Mouse (Mus musculus) layer of hippocampus, postnatal 36 days (tissue): ENCODE data around the gene Gm13030. TPM values are rescaled to one million over a fixed set of nuclear protein-coding genes. Genes with fewer than 3 reads are reported as not detected.
"Not testable (repeated sequence)": the region's sequence is repeated elsewhere in the genome, so short reads cannot be mapped to it uniquely, and the experiment has no call there.

Experiments used
- DNase-seq, 2 experiments: peaks; one replicate each; pipeline ENCODE4 v3.0.0; 2022
- total RNA-seq, 2 experiments: library from RNA; stranded (reverse); gene quantifications; 2 replicates each; pipeline ENCODE4 v1.2.3; 2021

Gene Gm13030
- not detected for total RNA-seq

DNA sequence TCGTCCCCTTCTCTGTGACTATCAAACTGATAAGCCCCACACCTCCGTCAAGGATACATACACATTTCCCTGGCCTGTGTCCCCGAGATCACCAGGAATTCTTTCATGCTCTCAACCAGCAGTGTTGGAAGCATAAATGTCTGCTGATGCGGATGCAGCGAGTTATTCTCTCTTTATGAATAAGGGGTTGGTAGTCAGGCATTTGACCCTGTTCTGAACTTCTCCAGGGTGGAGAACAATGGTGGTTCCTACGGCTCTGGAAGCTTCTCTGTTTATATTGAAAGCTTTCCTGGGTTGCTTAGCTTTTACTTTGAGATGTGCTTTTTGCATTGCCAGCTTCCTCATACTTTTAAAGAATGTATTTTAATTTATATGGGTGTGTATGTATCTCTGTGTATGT lies at the start of gene Gm13030:
Gm13030 (minus strand) TSS at position 101 of the 400 bp plus-strand sequence.
- no peak for DNase-seq

DNA sequence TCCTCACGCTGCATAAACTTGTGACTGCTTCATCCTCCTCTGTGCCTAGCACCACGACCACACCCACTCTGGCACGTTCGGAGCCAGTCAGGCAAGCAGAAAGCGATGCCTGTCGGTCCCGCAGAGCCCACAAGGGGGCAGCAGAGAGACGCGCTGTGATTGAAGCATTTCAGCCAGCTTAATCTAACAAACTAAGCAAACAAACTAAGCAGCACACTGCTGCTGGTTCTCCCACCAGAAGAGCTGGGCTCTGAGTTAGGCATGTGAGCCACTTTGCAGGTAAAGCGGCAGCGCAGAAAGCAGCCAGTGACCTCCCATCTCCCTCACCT lies 48.3 kb upstream of the Gm13030 start:
- peak; percentile 96 to 98 for DNase-seq

DNA sequence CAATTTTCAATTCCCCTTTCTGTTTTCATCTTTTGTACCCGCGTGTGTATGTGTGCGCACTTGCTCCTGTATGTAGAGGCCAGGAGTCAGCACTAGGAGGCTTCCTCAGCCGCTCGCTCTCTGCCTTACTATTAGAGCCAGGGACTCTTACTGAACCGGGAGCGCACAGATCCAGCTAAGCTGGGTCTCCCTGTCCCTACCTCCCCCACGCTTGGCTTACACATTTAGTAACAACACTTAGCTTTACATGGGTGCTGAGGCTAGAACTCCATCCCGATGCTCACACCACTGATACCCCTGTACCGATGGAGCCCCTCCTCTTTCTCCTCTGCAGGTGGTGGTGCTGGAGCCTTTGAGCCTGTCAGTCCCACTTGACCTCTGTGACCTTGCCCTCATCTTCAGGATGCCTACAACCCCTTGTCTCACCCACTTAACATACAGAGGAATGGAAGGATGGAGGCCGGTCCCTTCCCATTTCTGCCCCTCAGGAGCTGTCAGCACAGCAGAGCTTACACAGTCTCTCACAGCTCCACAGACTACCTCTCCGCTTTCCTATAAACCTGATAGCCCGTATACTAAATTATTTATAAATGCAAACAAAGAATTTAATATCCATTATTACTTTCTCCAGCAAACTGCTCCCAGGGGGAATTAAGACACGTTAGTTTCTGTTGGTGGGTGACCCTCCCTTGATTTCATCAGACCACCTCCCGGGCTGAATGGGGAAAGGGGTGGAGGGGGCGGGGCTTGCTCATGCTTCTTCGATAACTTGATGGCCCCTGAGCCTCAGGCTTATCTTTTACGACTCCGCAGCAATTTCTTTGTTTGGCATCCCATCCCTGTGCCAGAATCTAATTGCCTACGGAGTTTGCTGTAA lies 47.7 kb upstream of the Gm13030 start:
- no peak for DNase-seq

DNA sequence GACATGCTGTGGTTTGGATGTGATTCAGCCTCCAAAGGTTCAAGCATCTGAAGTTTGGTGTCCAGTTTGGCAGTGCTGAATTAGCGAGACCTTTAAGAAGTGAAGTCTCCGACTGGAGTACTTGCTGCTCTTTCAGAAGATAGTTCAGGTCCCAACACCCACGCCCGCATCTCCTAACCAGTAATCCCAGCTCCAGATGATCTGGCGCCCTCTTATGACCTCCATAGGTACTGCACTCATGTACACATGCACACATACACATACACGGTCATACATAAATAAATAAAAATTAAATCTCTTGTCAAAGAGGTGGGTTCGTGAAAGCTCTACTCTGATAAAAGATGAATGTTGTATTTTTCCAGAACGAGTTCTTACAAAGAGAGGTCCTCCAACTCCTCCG lies 43.5 kb upstream of the Gm13030 start:
- no peak for DNase-seq

DNA sequence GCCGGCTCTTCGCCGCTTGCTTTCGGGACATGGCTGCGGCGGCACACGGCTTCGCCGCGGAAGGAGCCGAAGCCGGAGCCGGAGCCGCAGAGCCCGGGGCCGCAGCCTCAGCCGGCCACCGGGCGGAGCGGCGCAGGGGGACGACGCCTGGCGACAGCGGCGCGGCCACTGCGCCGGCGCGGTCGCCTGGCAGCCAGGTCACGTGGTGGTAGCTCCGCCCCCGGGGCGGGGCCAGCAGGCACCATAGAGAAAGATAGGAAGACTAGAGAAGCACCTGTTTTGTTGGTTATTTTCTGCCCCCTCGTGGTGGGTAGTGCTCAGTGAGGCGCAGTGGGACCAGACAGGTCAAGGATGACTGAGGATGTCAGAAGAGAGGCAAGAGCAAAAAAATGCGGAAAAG lies 40.0 kb upstream of the Gm13030 start, which contains the start of gene Otud3:
Otud3 (minus strand) TSS at position 149 of the 400 bp plus-strand sequence.
- DNase-seq = peak; percentile 92 to 93

DNA sequence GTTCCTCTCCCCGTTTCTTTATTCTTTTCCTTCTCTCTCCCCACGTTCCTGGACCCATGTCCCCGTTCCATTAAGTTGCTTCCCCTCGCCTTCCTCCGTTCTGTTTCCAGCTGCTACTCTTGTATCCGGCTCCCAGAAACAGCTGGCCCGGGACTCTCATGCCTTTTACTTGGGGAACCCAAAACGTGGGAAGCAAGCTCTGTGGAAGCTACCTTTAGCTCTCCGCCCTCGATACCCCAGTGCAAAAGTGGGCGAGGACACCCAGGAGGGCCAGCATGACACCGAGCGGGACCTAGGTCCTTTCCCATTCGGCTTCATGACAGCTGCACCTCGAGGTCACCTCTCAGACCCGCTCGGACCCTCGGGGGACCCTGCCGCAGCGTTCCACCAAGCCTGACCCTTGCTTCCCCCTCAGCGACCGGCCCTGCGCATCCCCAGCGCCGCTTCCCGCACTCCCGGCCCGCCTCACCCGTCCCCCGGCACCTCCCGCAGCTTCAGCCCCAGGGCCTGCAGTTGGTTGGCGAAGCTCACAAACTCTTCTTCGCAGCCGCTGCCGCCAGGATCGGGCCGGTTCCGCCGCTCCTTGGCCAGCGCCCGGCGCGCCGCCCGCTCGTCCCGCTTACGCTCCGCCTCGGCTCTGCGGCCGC lies 39.5 kb upstream of the Gm13030 start:
- peak; percentile 18 to 26 for DNase-seq

DNA sequence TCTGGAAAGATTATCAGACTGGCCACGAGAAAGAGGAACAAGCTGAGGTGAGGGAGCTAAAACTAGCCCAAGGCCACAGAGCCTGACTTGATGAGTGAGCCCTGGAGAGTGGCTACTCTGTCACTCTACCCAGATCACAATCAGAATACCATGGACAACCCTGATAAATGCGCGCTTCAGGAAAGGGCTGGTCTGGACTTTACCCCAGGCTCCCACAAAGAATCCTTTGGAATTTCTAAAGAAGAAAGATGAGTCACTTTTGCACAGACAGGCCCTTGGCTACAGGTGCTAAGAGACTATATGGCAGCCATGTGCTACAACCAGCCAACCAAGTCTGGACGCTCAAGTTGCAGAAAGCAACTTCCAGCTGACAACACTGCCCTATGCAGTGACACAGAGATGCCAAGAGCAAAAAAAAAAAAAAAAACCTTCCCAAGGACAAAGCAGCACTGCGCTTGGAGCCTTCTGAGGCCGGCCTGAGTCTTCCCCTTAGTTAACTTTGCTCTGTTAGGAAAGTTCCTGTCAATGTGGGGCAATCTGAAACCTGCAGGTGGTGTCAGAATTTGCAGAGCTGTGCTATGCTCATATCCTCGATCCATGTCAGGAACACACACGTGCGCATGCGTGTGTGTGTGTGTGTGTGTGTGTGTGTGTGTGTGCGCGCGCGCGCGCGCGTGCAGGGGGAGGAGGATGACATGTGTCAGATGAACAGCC lies 32.0 kb upstream of the Gm13030 start:
- no peak for DNase-seq

DNA sequence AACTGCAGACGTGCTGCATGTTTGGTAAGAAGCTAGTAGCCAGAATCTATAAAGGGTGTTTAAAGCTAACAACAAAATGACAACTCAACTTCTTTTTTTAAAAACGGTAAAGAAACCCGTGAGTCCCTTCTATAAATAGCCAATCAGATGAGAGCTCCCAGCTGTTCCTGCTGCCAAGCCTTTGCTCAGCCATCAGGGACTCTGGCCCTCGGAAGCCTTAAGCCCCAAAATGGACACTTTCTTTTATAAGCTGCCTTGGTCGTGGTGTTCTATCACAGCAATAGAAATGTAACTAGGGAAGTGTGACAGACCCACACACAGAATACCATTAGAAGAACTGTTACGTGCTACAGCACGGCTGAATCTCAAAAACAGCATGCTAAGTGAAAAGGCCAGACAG lies 25.6 kb upstream of the Gm13030 start:
- DNase-seq = no peak

DNA sequence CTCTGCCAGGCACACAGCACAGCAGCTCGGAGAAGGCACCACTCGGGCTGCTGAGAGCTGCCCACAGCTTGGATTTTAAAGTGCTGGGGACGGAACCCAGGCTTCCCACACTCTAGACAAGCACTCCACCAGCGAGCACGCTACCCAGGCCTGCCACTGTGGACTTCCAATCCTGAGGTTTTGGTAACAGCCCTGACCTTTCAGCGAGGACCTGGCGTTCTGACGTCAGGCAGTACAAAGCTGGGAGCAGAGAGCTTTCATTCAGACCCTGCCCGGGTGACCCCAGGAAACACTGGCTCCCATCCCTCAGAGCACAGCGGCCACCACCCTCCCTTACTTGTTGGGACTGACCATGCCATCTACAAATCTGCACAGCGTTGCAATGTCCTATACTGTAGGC lies 20.0 kb upstream of the Gm13030 start:
- DNase-seq = not testable (repeated sequence)

DNA sequence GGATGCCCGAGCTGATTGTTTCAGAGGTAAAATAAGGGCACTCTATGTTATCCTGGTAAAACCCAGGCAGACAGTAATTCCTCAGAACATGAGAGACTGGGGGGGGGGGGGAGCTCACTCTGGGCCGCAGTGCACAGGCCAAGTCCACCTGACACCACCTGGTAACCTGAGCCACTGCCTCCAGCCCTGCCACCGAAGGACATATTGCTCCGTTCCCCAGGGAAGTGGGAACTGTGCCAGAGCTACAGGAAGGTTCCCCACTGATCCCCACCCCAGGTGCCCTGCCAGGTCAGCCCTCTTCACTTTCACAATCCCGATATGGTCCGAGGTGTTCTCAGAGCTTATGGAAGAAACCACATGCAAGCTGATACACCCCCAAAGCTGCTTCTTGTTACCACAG lies 18.9 kb upstream of the Gm13030 start:
- no peak for DNase-seq

DNA sequence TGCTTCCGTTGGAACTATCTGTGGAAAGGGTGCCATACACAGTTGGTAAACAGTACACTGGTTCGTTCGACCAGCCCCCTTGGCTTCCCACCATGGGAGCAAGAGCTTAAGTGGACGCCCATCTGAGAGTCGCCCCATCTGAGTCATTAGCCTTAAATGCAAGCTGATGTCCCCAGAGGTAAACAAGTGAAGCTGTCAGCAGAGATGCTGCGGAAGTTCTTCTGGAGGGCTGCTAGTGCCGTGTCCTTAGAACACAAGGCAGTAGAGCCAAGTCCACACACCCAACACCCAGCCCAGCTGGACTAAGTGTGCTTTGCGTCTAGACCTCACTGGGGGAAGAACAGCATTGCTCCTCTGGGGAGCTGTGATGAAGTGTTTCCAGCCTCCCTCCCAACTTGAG lies 15.9 kb upstream of the Gm13030 start:
- DNase-seq = no peak

DNA sequence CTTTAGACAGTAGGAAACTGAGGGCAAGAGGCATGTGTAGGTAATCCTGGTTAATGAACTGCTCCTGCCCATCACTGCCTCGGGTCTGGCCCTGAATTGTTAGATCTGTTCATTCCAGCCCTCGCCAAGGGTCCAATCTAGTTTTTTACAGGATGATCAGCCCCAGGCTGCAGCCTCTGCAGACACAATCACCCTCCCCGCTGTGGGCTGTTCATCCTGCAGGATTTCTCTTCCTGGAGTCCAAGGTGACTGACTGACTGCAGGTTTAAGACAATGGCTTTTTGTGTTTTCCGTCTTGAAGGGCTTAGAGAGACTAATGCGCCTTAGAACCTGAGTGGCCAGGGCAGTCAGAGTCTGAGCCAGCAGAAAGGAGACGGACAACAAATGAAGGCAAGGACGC lies 15.4 kb upstream of the Gm13030 start:
- DNase-seq = no peak

DNA sequence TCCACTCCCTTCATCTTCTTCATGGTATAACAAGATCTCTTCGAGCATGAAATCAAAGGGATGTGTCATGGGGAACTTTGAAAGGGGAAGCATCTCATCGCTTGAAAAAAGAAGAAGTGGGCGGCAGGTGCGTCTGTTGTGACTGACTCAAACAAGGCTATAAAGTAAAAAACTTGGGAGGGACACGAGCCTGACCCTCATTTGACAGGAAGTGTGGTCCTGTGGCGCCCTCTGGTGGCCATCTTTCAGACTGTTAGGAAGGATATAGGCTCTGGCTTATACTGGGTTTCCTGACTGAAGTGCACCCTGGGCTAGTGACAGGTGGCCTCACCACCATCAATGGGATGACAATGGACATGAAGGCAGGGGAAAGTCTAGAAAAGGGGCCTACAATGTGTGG lies 10.5 kb upstream of the Gm13030 start:
- peak; percentile 74 to 79 for DNase-seq

DNA sequence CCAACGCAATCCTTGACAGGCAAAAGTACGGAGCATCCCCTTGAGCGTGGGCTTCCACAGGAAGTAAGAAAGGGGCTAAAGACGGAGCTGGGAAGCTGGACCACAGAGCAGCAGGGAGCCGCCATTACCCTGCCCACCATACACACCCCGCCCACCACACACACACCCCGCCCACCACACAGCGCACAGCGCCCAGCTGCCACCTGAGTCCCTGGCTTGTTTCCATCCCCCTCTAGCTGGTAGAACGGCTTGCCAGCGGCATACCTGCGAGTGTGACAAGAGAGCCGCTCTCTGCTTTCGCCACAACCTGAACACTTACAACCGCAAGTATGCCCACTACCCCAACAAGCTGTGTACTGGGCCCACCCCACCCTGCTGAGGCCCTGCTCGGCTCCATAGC lies 8.4 kb upstream of the Gm13030 start:
- DNase-seq = no peak

DNA sequence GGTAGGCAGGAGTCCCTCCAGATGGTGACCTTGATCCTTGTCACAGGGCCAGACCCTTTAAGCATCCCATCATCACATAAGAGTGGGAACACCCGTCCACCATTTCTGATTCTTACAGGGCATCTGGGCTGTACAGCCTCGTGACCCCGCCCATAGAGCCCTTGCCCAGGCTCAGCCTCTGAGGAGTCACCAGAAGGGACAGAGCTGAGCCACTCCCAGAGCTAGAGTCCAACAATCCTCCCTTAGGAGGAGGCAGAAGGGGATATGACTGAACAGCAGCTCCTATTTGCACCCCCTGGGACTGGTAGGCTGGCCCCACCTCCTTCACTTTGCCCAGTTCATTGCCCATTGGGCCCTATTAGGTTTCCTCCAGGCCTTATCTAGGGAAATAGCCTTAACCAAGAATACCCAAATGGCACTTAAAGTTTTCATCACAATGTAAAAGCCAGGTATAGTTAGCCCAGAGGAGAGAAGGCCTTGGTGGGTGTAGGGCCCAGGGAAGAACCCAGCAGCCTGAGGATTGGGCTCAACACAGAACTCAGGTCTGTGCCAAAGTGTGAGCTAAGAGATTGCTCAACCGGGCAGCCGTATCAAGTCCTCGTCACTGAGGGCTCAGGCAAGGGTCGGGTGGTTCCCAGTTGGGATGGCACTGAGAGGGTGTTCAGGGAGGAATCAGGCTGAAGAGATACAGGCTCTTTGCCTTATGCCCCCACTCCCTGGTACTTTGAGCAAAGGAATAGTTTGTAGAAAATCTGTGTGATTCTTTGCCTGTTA lies 7.2 kb upstream of the Gm13030 start:
- no peak for DNase-seq

DNA sequence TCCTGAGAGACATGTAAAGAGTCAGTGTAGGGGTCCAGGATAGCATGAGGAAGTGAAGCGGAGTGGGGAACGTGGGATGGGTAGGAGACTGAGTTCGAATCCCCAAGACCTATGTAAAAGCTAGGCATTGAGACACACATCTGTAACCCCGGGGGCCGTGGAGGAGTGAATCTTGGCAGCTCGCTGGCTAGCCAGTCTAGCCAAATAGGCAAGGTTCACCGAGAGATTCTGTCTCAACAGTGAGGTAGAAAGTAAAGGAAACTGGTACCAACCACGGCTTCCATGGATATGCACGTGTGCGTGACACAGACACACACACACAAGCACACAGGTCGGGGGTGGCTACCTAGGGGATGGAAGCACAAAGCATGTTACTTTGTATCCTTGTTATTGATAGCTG lies 6.0 kb upstream of the Gm13030 start:
- no peak for DNase-seq

DNA sequence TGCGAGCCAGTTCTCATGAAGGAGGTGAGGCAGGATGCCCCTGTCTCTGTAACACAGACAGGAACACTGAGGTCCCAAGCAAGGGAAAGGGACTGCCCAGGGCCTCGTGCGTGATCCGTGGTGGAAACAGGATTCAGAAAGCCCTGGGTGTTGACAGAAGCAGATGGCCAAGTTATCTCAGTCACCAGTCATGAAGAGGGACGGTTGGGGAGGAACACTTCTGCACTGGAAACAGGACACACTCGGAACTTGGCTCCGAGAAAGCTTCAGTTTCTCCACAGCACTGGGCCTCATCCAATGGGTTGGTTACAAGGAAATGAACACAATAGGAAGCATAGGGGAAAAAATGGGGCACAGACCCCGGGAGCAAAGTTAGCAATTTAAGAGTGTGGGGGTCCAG lies 5.0 kb upstream of the Gm13030 start:
- no peak for DNase-seq

DNA sequence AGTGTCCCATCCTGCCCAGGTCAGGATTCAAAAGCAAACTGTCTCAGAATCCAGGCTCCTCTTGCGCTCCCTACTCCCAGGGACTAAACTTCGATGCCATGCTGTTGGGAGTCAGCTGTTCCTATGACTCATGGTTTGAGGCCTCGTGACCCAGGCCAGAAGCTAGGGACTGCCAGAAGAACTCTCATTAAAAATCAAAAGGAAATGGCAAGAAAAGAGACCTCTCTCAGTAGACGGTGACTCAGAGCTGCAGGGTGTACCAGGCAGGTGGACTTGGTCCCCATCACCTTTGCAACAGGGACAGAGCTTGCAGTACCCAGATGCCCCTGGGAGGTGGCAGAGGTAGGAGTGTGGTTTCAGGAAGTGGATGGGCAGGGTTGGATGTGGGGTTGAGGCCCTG lies 4.0 kb upstream of the Gm13030 start, which contains the start of gene Pla2g2e:
Pla2g2e (plus strand) TSS at position 212 of the 400 bp plus-strand sequence.
- DNase-seq = no peak

DNA sequence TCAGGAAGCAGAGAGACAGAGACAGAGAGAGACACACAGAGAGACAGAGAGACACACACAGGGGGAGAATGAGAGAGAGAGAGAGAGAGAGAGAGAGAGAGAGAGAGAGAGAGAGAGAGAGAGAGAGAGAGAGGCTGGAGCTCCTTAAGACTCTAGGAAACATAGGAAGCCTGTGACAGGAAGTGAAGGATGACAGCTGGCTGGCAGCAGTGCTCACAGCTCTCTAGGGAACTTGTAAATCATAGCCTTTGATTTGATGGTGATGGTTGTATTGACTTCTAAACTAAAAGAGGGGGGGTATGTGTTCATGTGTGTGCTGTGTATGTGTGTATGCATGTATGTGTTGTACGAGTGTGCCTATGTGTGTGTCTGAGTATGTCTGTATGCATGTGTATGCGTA lies 2.2 kb upstream of the Gm13030 start:
- no peak for DNase-seq

DNA sequence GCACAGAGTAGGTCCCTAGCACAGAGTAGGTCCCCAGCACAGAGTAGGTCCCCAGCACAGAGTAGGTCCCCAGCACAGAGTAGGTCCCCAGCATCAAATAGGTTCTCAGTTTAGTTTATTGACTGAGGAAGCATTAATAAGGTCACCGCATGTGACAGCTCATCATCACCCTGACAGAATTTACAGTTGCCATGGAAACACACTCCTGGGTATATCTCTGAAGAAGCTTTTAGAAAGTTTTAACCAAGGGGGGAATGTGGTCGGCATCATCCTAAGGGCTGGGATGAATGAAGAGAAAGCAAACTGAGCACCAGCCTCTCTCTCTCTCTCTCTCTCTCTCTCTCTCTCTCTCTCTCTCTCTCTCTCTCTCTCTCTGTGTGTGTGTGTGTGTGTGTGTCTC lies 1.5 kb upstream of the Gm13030 start:
- DNase-seq = not testable (repeated sequence)

DNA sequence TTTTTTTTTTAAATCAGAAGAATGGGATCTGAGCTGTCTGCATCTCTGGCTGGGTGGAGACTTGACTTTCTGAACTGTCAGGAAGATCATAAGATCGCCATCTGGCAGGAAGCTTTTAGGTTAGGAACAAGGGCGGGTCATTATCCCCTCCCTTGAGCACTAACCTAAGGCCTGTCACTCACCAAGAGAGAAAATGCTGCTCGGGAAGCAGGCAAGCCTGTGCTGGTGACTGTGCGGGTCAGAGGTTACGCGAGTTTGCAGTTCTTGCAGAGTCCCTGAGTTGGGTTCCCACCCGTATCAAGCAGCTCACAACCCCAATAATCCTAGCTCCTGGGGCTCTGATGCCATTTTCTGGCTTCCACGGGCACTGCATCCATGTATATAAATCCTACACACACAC lies 5.1 kb downstream of the Gm13030 start:
- no peak for DNase-seq

DNA sequence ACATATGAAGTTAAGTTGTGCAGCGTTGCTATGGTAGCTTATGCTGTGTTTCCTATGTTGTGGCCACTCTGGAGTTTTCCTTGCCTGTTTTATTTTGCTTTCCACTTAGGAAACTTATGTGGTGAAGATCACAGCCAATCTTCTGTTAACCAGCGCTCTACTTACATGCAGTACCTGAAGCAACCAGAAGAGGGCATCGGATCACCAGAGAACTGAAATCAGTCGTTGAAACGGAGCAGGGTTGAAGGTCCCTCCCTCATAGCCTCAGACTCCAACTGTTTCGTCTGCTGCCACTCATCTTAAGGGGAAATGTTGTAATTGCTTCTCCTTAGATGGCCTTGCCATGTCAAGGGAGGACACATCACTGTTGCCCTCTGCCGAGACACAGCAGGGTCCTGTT lies 7.4 kb downstream of the Gm13030 start:
- DNase-seq = peak in 1 of 2 experiments; percentile 45

DNA sequence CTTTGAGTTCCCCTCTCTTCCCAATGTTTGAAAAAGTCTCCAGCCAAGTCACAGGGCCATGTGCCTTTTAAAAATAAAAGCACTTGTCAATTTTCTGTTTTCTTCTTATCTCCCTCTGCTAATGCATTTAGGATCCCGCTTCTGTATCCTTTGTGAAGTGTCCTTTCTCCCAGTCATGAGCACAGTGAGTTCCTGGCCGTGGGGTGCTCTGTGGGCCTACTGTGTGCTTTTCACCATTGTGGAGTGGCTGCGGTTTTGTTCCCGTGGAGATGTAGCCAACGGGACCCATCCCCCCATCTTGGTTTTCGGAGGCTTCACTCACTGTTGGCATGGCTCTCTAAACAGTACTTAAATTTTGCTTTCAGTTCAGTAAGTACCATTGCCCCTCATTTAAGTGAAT lies 7.8 kb downstream of the Gm13030 start:
- DNase-seq = no peak
